Mouse (Mus musculus) megakaryocyte, embryonic 14.5 days (primary cell): Measurements from ENCODE around the gene Cacna1d.

Experiments
- FLI1 ChIP-seq: IDR thresholded peaks from 2 replicates; pipeline ENCODE4 v1.6.1; 2012; ENCODE audit warnings: low read length, inconsistent platforms, mixed read lengths
- GATA1 ChIP-seq: IDR thresholded peaks from 3 replicates; pipeline ENCODE4 v1.6.1; 2012; ENCODE audit warnings: mixed read lengths, low read length, inconsistent platforms, borderline replicate concordance

DNA sequence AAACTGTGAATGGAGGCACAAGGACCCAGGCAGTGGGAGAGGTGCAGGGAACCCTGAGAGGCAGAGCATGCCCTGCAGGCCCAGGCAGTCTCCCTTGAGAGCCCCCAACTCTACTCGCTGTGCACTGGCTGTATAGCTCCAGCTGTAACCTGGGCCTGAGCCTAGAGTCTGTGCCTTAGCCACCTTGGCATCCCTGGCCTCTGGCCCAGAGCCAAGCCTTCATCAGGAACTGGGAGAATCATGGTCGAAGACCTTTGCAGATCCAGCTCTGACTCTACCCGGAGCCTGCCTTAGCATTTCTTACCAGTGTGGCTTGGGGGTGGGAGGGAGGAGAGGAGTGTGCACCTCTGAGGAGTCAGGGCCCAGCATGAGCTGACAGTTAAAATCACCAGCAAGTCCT is 322.4 kb downstream of the Cacna1d start:
- TF ChIP-seq GATA1 (no peak), FLI1 (no peak)
